Mouse (Mus musculus): ENCODE measurements around the gene Ndufb4.
A peak's percentile ranks its signal among the peaks of the same experiment; 100 is the strongest.
"Not testable (repeated sequence)": the region's sequence is repeated elsewhere in the genome, so short reads cannot be mapped to it uniquely, and the experiment has no call there.

Ndufb4 gene

GRCm38 (mm10) chr16:37680216-37680615 is 26.0 kb upstream of the Ndufb4 start:
- no peak for DNase-seq (ENCODE audit: inconsistent ontology term)

- no peak for DNase-seq (ENCODE audit: inconsistent ontology term)
These were observed 23.3 kb upstream of the Ndufb4 start for GRCm38 (mm10) chr16:37677586-37677985.

- DNase-seq (ENCODE audit: inconsistent ontology term), result no peak
These were observed 22.4 kb upstream of the Ndufb4 start for GRCm38 (mm10) chr16:37676677-37677072.

- peak; percentile 67 for DNase-seq (ENCODE audit: inconsistent ontology term)
These were observed 21.9 kb upstream of the Ndufb4 start for GRCm38 (mm10) chr16:37676024-37676676.

GRCm38 (mm10) chr16:37675326-37675725 is 21.1 kb upstream of the Ndufb4 start:
- DNase-seq (ENCODE audit: inconsistent ontology term), result no peak

GRCm38 (mm10) chr16:37670666-37671283 is 16.5 kb upstream of the Ndufb4 start:
- DNase-seq (ENCODE audit: inconsistent ontology term), result no peak

GRCm38 (mm10) chr16:37665394-37665935 is 11.2 kb upstream of the Ndufb4 start:
- DNase-seq (ENCODE audit: inconsistent ontology term), result no peak

DNA sequence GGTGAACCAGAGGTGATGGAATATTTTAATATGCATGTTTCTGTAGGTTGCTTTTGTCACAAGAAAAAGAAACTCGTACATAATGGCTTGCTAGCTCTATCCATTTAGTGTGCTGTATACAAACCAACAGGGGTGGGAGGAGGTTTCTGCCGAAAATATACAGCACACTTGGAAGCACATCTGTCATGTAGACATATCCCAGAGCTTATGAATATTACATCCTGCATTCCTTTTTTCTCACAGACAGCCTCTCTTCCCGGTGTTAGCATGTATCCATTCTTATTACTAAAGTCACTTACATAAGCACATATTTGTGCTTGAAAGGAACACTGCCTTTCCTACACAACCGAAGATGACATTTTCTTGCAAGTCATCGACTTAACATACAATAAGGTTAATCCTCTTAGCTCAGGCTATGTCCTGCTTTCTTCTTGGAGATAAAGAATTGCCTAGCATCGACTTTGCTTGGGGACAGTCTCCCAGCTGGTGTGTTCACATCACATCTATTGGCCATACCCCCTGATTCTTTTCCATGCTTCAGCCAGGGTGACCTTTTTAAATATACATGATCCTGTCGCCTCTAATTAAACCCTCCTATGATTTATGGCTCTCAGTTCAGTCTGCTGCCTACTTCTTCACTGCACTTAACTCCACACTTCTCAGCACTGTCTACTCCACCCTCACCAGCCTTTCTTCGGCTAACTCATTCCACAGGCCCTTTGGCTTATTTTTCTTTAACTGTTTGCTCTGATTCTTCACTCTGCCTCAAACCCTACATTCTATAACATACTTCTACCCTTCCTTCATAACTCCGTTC is 9.6 kb upstream of the Ndufb4 start:
- no peak for DNase-seq (ENCODE audit: inconsistent ontology term)

GRCm38 (mm10) chr16:37656796-37657195 is 2.5 kb upstream of the Ndufb4 start:
- DNase-seq (ENCODE audit: inconsistent ontology term), result no peak

GRCm38 (mm10) chr16:37655756-37656347 is 1.6 kb upstream of the Ndufb4 start:
- DNase-seq (ENCODE audit: inconsistent ontology term), result no peak

GRCm38 (mm10) chr16:37654831-37655455 is 690 bp upstream of the Ndufb4 start:
- DNase-seq (ENCODE audit: inconsistent ontology term), result no peak

DNA sequence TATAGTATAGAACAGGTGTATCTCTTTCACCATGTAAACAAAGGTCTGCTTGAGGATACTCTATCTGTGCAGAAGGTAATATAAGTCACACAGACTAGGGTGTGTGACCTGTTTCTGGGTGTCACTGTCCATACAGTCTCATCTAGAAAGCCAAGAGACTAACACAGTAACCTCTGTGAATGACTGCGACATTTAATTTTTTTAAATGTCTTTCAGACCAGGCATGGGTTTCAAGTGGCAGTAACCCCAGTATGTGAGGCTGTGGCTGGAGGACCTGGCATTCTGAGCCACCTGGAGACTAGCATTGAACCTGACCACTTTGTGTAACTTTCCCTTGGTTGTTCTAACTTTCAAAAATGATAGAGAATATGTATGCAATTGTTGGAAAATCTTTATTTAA is 1.2 kb downstream of the Ndufb4 start:
- DNase-seq (ENCODE audit: inconsistent ontology term), result no peak

- no peak for DNase-seq (ENCODE audit: inconsistent ontology term)
These were observed 1.6 kb downstream of the Ndufb4 start for GRCm38 (mm10) chr16:37652654-37653053.

- DNase-seq (ENCODE audit: inconsistent ontology term), result no peak
These were observed 2.8 kb downstream of the Ndufb4 start for GRCm38 (mm10) chr16:37651467-37651866.

DNA sequence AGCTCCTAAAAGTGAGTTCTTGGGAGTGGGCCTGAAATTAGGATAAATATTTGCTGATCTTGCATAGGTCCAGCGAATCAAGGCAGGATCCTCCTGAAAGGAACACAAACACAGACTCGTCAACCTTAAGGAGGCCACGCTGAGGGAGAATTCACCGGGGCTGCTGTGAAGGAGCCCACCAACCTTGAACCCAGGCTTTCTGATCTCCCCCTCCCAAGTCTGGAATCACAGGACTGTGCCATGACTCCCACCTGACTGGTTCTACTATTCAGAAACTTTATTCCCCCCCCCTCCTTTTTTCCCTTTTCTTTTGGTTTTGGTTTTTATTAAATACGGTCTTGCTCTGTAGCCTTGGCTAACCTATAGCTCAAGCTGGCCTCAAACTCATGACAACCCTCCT is 5.2 kb downstream of the Ndufb4 start:
- DNase-seq (ENCODE audit: inconsistent ontology term), result no peak

DNA sequence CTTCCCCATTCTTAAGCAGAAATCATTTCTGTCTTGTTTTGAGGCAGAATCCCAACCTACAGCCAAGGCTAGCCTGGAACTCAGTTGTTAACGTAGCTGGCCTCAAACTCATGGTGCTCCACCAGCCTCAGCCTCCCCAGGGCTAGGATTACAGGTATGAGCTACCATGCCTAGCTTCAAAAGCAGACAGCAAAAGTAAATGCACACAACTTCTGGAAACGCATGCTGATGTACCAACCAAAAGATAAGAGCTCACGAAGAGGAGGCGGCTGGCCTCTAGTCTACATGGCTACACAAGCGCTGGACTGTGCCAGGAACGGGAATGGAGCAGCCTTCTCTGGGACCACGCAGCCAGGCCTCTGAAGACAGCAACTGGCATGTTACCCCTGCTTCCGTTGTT is 6.3 kb downstream of the Ndufb4 start:
- DNase-seq (ENCODE audit: inconsistent ontology term), result no peak

DNA sequence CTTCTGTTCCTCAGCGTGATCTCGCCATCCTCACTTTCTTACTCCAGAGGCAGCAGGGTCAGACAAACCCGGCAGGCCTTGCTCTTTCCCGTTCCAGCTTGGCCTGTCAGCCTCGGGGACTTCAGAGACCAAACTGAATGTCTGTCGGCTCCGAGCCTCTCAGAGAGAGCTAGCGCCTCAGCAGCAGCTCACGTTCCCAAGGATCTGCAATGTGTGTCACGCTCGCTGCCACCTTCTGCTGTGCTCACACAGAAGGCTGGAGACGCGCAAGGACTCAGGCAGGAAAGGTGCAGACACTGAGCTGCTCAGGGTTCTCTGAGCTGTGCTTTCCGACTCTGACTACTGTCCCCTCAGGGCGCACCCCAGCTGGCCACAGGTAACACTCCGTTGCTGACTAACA is 7.2 kb downstream of the Ndufb4 start:
- DNase-seq (ENCODE audit: inconsistent ontology term), result no peak

DNA sequence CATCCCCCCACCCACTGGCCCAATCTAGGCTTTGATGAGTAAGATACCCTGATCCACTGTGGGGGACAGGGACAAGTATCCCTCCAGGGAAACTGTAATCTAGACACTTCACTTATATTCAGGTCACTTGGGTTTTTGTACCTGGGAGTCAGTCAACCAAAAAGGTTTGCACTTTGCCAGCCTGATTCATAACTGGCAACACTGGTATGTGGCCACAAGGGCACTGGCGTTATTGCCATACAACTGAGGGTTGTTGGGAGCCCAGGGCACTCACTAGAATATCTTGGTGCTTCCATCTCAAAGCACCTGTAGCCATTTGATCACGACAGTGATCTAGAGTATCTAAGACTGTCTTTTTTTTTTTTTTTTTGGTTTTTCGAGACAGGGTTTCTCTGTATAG is 8.5 kb downstream of the Ndufb4 start:
- no peak for DNase-seq (ENCODE audit: inconsistent ontology term)

DNA sequence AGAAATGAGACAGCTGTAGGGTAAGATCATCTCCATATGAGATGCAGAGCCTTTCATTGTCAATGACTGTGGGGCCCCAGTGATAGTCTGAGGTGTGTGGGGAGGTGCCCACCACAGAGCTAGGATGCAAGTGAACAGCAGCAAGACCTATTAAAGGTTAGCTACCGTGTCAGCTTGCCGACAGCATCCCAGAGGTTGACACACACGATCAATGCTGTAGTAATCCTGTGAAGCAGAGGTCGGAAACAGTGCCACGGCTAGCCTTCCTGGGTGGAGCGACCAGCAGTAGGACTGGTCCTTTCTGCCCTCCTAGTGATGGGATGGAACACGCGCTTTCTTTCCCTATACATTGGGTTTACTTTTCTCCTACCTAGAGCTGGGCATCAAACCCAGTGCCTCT is 9.0 kb downstream of the Ndufb4 start:
- DNase-seq (ENCODE audit: inconsistent ontology term), result no peak

GRCm38 (mm10) chr16:37644486-37644885 is 9.8 kb downstream of the Ndufb4 start:
- no peak for DNase-seq (ENCODE audit: inconsistent ontology term)

- not testable (repeated sequence) for DNase-seq (ENCODE audit: inconsistent ontology term)
These were observed 13.7 kb downstream of the Ndufb4 start for GRCm38 (mm10) chr16:37640522-37640921.

- DNase-seq (ENCODE audit: inconsistent ontology term), result no peak
These were observed 16.5 kb downstream of the Ndufb4 start for GRCm38 (mm10) chr16:37637802-37638201.

Measured in Muller cell, postnatal 12 days (primary cell).